Mouse (Mus musculus) ES-CJ7 (cell line): ENCODE measurements around the gene Sbf1.

Experiments used
- DNase-seq: peaks from one replicate; pipeline ENCODE4 v3.0.0; 2011; ENCODE audit warnings: low read depth, low spot score

Gene Sbf1

DNA sequence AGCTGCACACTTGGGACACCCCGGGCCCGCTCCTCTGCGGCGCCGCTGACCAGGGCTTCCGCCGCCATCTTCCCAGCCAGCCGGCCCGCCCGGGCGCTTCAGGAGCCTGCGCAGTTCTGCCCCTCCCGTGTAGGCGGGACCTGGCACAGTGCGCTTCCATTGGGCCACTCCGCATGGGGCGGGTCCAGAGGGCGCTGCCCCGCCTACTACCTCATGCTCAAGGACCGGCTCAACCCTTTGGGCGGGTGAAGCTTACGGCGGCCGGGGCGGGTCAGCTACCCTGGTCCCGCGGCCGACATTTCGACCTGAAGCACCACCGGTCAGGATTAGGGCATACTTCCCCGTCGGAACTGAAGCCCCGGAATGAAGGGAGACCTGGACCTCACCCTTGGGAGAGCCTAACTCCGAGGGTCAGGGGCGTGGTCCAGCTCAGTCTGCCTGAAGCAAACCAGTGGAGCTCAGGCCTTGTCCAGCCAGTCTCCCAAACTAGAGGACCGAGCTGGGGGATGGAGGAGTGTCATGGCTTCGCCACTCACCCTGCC is at the start of gene Sbf1:
Gene Sbf1, minus strand, starts transcription at position 122 of the 542 bp plus-strand sequence.
- peak; percentile 95 for DNase-seq

DNA sequence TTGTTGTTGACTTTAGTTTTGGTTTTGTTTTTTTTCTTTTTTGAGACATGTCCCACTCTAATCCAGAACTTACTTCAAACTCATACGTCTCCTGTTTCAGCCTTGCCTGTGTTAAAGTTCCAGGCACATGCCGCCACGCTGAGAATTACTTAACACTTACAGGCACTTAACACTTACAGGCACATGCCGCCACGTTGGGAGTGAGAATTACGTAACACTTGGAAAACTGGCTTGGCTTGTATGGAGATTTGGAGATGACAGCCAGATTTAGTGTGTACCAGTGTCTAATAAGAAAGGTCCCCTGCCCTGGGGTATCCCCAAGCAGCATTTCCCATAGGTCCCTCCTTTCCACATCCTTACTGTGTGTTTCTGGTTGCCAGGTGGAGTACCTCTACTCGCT is 47.9 kb upstream of the Sbf1 start:
- DNase-seq = no peak

DNA sequence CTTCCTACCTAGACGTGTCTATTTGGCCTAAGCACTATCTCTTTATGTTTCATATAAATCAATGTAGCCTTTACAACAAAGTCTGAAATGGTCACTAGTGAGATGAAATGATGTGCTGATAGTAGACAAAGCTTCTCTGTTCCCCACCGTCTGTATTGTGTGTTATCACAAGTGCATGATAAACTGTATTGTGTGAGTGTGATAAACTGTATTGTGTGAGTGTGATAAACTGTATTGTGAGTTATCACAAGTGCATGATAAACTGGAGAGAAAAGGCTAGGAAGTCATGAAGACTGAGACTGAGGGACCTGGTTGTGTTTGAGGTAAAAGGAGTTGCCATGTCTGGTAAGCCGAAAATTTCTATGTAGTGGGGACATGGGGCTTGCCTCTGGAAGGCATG is 43.7 kb upstream of the Sbf1 start:
- no peak for DNase-seq

DNA sequence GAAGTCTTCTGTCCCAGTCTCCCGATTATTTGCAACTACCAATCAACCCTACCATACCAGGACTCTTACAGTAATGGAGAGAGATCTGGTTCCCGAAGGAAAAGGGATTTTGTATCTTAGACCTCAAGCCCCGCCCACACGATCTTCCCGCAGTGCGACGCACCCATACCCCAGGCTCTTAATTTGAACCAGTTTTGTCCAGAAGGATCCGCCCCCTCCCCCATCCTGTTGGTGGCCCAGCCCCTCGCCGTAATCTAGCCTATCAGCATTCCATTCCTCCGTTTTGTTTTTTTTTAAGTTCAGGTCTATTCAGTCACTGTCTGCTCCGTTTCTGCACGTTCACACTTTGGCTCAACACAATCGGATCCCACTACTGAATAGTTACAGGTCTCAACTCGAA is 41.3 kb upstream of the Sbf1 start:
- peak; percentile 98 for DNase-seq

DNA sequence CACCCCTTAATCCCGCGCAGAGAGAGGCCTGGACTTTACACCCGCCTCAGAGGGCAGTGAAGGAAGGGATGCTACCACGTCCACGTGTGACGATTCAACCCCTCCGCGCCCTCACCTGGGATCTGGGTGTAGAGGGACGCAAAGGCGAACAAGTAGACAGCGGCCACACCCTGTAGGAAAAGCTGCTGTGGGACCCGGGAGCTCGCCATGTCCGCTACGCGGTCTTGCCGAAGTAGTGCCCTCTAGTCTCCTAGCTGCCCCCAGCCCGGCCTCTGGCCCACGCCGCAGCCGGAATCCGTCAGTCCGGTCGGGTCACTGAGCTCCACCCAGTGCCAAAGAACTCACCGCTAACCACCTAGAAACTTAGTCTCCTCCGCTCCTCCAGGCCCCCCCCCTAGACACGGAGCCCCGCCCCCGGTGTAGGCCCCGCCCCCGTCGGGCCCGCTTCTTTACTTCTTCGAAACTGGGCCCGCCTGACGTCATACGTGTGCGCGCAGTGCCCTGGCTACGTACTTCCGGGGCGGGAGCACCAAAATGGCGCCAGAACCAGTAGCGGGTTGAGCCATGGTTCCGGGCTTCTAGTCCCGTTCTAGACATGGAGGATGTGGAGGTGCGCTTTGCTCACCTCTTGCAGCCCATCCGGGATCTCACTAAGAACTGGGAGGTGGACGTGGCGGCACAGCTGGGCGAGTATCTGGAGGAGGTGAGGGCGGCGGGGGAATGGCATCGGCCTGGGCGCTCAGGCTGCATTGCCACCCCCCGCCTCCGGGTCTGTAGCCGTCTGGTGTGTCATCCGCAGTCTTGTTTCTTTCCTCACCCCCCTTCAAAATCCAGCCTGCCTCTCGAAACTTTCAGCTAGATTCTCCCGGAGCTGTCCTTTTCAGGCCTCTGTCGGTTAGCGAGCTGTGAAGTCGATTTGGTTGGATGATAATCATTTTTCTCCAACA is 40.4 kb upstream of the Sbf1 start, which contains the start of the genes Lmf2 and Ncaph2:
Gene Lmf2, minus strand, starts transcription at position 419 of the 947 bp plus-strand sequence.
Gene Ncaph2, plus strand, starts transcription at position 479 of the 947 bp plus-strand sequence.
- DNase-seq = peak; percentile 96

DNA sequence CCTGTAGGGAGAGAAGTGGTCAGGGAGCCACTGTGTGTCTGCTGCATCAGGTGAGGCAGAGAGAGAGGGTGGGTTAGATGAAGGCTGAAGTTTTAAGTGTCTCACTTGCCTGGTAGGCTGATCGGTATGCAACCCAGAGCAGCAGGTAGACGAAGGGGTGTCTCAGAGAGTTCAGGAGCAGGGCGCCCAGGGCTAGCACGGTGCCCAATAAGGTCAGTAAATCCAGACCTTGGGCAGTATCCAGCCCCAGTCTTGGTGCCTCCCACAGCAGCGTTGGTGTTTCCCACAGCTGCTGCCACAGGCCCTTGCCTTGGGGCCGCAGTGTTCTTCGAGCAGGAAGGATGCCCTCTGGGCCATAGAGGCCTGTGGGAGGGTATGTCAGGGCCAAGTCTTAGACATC is 39.3 kb upstream of the Sbf1 start:
- DNase-seq = no peak

DNA sequence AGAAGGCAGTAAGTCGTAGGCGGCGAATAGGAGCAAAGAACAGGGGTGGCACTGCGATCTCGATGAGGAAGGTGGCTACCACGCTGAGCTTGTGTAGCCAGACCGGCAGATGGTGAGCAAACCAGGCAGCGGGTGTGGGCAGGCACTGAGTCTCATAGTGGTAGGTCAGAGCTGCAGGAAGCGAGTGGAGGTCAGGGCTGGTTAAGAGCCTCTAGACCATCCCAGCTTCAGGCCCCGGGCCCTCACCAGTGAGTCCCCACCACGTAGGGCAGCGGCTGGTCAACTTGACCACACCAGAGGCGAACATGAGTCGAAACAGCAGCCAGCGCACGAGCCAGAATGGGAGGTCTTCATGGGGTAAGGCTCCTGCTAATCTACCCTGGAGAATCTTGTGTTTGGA is 38.7 kb upstream of the Sbf1 start:
- no peak for DNase-seq

DNA sequence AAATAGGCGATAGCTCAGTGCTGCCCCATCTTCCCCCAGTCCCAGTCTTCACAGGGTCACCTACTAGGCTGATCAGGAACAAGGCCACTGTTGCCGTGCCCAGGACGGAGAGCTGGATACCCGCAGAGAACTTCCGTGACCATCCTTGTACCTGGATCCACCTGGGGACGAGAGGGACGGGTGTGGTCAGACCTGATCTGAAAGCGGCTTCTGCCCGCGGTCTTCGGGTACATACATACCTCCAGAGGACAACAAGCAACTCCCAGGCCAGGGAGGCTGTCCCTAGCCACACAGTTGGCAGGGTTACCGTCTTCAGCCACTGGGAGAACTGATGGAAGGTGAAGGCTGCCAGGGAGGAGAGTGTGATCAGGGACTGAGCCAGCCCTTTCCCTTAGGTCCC is 37.7 kb upstream of the Sbf1 start:
- no peak for DNase-seq

DNA sequence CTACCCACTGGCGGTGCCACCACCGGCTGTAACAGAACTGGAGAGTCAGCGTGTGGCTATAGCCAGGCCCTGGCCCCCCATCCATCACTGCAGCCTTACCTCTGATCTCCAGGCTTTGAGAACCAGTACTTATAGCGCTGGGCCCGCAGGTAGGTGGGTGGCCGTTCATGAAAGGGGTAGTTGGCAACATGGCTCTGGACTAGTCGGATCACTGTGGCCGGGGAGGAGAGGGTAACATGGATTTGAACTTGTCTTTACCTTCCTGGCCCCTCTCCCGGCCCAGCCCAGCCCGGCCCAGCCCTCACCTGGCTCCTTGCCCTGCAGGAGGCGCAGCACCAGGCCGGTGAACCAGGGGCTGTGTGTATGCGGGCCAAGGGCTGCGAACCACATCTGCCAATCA is 36.9 kb upstream of the Sbf1 start:
- no peak for DNase-seq

DNA sequence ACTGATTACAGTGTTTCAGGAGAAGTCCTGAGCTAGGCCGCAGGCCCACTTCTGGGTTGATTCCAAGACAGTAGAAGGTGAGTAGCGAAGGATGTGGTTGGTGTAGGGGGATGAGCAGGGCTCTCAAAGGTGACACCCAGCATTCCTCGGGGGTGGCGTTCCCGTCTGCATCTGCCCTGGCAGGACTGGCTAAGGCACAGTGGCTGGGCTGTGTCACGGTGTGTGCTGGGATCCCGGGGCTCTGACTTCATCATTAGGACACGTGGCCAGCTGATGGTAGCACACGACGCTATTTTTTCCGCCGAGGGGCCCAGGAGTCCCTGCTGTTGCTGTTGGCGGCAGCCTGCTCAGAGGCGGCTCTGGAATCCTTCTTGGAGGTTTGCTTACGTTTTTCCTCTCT is 36.2 kb upstream of the Sbf1 start:
- DNase-seq = no peak

DNA sequence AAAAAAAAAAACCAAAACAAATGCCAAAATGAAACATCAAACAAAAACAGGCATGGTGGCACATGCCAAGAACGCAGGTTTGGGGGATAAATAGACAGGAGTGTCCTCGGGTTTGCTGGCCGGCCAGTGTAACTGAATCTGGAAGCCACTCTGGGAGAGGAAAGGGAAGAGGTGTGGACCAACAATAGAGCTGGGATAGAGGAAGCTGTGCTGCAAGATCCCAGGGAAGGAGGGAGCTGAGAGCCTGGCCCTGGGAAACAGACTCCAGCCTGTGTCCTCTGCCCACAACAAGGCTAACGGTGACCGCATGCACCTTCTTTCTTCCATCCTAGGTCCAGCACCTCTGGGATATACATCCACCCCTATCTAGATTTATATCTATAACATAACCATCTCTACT is 35.3 kb upstream of the Sbf1 start:
- no peak for DNase-seq

DNA sequence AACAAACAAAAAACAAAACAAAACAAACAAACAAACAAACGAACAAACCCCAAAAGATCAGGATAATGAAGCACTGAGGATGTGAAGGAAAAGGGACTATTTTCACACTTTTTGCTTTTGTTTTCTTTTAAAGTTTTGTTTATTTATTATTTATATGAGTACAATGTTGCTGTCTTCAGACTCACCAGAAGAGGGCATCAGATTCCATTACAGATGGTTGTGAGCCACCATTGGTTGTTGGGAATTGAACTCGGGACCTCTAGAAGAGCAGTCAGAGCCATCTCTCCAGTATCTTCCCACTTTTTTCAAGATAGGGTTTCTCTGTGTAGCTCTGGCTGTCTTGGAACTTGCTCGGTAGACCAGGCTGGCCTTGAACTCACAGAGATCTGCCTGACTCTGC is 28.2 kb upstream of the Sbf1 start:
- DNase-seq = no peak

DNA sequence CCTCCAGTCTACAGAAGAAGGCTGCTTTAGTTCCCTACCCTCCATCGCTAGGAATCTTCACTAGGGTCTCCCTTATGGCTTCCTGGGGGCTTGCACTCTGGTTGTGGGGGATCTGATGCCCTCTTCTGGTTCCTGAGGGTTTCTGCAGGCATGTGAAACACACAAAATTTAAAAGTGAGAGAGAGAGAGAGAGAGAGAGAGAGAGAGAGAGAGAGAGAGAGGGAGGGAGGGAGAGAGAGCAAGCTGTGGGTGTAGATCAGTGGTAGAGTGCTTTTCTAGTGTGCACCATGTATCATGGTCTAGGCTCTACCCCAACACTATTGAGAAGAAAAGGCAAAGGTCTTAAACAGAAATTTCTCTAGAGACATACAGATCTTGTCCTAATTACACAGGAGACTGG is 26.6 kb upstream of the Sbf1 start:
- no peak for DNase-seq

DNA sequence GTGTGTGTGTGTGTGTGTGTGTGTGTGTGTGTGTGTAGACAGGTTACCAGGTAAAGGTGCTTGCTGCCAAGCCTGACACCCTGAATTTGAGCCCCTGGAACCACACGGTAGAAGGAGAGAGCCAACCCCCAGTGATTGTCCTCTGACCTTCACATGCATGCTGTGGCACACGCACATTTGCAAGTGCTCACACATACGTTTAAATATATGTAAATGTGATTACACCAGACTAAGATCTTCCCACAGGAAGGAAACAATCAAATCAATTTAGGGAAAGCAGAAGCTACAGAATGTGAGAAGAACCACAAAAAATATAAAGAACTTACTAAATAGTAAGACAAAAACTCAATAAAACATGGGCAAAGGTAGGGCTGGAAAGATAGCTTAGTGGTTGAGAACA is 25.0 kb upstream of the Sbf1 start:
- DNase-seq = no peak

DNA sequence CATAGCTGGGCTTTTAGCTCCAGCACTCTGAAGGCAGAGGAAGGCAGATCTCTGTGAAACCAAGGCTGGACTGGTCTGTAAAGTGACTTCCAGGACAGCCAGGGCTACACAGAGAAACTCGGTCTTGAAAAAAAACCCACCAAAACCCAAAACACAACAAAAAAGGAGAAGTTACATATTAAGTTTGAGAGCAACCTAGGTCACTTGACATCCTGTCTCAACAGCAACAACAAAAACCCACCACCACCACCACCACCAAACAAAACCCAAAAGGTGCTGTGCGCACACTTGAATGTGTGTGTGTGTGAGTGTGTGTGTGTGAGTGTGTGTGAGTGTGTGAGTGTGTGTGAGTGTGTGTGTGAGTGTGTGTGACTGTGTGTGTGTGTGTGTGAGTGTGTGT is 24.6 kb upstream of the Sbf1 start:
- DNase-seq = no peak

DNA sequence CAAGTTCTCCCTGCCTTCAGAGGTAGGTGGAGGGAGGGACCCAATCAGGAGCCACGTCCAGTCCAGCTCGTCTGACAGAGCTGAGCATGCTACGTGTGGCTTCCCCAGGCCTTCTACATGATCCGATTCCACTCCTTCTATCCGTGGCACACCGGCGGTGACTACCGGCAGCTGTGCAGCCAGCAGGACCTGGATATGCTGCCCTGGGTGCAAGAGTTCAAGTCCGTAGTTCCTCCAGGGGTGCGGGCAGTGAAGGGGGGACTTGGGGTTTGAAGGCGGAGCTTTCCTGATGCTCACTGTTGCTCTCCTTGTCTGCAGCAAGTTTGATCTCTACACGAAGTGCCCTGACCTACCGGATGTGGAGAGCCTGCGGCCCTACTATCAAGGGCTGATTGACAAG is 21.3 kb upstream of the Sbf1 start:
- no peak for DNase-seq

DNA sequence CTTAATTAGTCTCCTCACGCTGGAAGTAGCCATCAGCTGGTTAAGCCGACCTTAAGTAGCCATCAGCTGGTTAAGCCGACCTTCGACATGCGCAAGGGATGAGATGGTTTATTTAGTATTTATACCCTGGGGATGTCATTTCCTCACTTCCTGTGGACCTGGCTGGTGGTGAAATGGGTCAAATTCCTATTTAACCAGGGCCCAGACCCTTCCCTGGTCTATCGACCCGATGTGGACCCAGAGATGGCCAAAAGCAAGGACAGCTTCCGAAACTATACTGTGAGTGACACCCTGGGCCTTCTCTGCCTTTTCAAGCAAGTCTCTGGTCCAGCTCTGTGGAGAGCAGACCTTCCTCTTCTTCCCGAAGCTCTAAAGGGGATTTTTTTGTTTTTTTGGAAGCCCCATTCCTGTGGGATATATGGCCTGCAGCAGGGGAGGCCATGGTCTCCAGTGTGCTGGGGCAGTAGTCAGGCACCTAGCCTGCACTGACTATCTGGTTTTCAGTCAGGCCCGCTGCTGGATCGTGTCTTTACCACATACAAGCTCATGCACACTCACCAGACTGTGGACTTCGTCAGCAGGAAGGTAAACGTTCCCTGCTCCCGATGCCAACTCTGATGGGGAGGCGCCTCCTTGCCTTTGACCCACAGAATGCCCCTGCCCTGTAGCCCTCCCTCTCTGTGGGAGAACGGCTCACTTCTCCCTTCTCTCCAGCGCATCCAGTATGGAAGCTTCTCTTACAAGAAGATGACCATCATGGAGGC is 19.8 kb upstream of the Sbf1 start:
- no peak for DNase-seq

DNA sequence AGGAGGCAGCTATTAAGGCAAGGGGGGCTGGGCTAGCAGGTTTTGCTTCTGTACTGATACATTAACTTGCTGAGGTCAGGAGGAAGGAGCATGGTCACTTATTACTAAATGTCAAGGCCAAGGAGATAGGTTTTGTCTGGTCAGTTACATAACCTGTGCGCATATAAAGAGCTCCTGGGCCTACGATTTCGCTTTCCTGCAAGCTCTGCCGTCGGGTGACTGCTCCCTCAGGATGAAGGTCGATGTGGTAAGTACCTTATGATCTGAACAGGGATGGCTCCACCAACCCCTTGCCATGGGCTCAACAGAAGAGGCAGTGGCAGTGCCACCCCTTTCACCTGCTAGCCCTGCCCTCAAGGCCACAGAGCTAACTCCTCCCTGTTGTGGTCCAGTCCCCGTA is 19.2 kb upstream of the Sbf1 start, which contains the start of gene Miox:
Gene Miox, plus strand, starts transcription at position 128 of the 400 bp plus-strand sequence.
- DNase-seq = no peak

DNA sequence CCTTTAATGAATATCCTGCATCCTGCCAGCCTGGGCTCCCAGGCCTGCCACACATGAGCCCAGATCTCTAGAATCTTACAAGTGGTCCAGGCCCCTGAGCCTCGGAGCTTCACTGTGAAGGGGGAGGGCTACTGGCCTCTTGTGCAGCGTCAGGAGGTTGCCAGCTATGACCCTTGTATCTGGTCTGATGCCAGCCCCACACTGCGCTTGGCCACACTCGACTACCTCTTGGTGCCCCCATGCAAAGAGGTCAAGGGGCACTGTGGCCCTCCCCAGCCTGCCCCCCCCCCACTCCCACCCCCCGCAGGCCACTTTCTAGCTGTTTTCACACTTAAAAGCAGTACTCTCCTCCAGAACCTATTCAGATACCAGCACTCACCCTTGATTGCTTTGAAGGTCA is 11.3 kb upstream of the Sbf1 start:
- no peak for DNase-seq

DNA sequence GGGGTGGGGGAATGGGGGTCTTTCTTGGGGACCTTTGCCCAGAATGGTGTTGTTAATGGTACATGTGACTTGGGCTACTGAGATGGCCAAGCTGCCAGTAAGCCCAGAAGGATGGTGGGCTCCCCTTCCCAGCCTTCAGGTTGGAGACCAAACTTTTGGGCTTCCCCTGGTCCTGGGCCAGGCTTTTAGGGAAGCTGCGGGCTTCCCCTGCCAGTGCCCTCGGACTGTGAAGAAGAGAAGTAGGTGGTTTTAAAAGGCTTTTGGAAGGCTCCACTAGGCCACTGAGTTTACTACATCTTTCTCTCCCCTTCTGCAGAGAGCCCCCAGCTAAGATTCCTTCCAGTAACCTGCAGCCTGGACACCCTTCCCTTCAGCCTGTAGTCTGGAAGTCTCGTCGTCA is 8.5 kb upstream of the Sbf1 start:
- DNase-seq = no peak

DNA sequence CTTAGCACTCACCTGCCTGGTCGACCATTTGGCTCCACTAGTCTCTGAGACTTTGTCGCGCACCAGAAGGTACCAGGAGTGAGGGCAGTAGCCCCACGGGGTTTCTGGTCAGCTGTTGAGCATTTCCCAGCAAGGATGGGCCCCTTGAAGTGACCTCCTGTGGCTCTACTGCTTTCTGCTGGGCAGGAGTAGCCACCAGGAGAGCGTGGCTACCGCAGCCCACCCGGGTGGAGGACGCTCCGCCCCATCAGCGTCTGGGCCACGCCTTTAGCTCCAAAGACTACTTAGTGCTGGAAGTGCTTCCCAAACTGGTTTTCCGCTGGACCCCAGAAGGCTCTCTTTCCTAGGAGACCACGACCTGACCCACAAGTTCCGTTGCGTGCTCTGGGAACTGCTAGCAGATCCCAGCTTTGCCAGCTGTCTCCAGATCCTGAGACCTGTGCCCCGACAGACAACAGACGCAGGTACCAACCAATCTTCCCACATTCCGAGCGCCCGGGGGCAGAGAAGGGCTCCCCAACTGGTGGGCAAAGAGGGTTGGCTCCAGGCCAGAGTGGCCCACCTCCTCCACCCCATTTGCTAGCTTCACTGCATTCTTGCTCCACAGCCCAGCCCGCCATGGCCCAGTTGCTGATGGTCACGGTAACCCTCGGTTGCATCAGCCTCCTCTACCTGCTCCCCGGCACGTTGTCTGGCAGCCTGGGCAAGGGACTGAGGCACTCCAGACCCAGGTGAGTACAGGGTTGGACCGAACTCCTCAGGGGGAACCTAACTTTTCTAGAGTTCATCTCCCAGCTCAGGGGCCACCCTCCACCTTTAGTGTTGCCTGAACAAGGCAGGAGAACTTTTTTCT is 7.8 kb upstream of the Sbf1 start, which contains the start of gene Adm2:
Gene Adm2, plus strand, starts transcription at position 51 of the 853 bp plus-strand sequence.
- peak; percentile 41 for DNase-seq
